Mouse (Mus musculus) adrenal gland (tissue): ENCODE measurements around the gene Lpar1.

ENCODE experiments used
- intact Hi-C: fragments of 180-260 bp; cut with DNase I; formaldehyde crosslinking; loops from one replicate; pipeline ENCODE4 v1.15.1; 2025
- long read RNA-seq, 2 experiments: library from polyadenylated mRNA; unstranded; transcript quantifications; one replicate each; pipeline ENCODE4 v2.0.0; 2020; ENCODE audit warnings: borderline replicate concordance in 1 of 2; ENCODE audit not compliant: insufficient replicate concordance in 1 of 2

The Lpar1 gene
- long read RNA-seq, experiment 1, transcript Lpar1-201 (4 exons, 3,512 nt) = major isoform, 5 of 7 reads
- long read RNA-seq, experiment 1, partial matches to known transcripts = 1 of 7 reads
- long read RNA-seq, experiment 1, other reads (novel, unspliced or antisense) = 1 of 7 reads
- long read RNA-seq, experiment 2, partial matches to known transcripts = 0 of 9 reads
- long read RNA-seq, experiment 2, other reads (novel, unspliced or antisense) = 4 of 9 reads

- intact Hi-C loops = loop anchor here (2.0 to 10.0 kb wide), 4 partner anchors 91 to 289 kb away; no protein-coding TSS in a partner anchor
Observed at GRCm38 (mm10) chr4:58553631-58554358, at the start of gene Lpar1. Lpar1 (minus strand) TSS chr4:58553898.

GRCm38 (mm10) chr4:58585942-58586341 is 32.2 kb upstream of the Lpar1 start:
- intact Hi-C loops = no loop called here

GRCm38 (mm10) chr4:58581191-58581590 is 27.5 kb upstream of the Lpar1 start:
- intact Hi-C loops = no loop called here

- intact Hi-C loops = no loop called here
Observed at GRCm38 (mm10) chr4:58580516-58580915, 26.8 kb upstream of the Lpar1 start.

GRCm38 (mm10) chr4:58580098-58580497 is 26.4 kb upstream of the Lpar1 start:
- intact Hi-C loops = no loop called here

- intact Hi-C loops = no loop called here
Observed at GRCm38 (mm10) chr4:58578488-58578887, 24.8 kb upstream of the Lpar1 start.

GRCm38 (mm10) chr4:58577382-58578048 is 23.8 kb upstream of the Lpar1 start:
- intact Hi-C loops = no loop called here

- intact Hi-C loops = no loop called here
Observed at GRCm38 (mm10) chr4:58575831-58576230, 22.1 kb upstream of the Lpar1 start.

- intact Hi-C loops = no loop called here
Observed at GRCm38 (mm10) chr4:58574024-58574423, 20.3 kb upstream of the Lpar1 start.

GRCm38 (mm10) chr4:58572446-58572845 is 18.7 kb upstream of the Lpar1 start:
- intact Hi-C loops = no loop called here

- intact Hi-C loops = no loop called here
Observed at GRCm38 (mm10) chr4:58571661-58572060, 18.0 kb upstream of the Lpar1 start.

- intact Hi-C loops = no loop called here
Observed at GRCm38 (mm10) chr4:58571232-58571631, 17.5 kb upstream of the Lpar1 start.

GRCm38 (mm10) chr4:58568486-58568885 is 14.8 kb upstream of the Lpar1 start:
- intact Hi-C loops = no loop called here

- intact Hi-C loops = no loop called here
Observed at GRCm38 (mm10) chr4:58562776-58563175, 9.1 kb upstream of the Lpar1 start.

- intact Hi-C loops = loop anchor here (10.0 kb wide), 2 partner anchors 88 to 292 kb away; no protein-coding TSS in a partner anchor
Observed at GRCm38 (mm10) chr4:58557001-58557400, 3.3 kb upstream of the Lpar1 start.

GRCm38 (mm10) chr4:58554359-58554838 is 701 bp upstream of the Lpar1 start:
- intact Hi-C loops = loop anchor here (5.0 to 10.0 kb wide), 3 partner anchors 90 to 290 kb away; no protein-coding TSS in a partner anchor

- intact Hi-C loops = loop anchor here (2.0 to 10.0 kb wide), 4 partner anchors 92 to 288 kb away; no protein-coding TSS in a partner anchor
Observed at GRCm38 (mm10) chr4:58552731-58553630, 717 bp downstream of the Lpar1 start.

GRCm38 (mm10) chr4:58552229-58552628 is 1.5 kb downstream of the Lpar1 start:
- intact Hi-C loops = loop anchor here (2.0 to 10.0 kb wide), 4 partner anchors 93 to 287 kb away; no protein-coding TSS in a partner anchor

GRCm38 (mm10) chr4:58551820-58552219 is 1.9 kb downstream of the Lpar1 start:
- intact Hi-C loops = loop anchor here (2.0 to 10.0 kb wide), 4 partner anchors 93 to 287 kb away; no protein-coding TSS in a partner anchor

GRCm38 (mm10) chr4:58547725-58548124 is 6.0 kb downstream of the Lpar1 start:
- intact Hi-C loops = no loop called here

GRCm38 (mm10) chr4:58547273-58547565 is 6.5 kb downstream of the Lpar1 start:
- intact Hi-C loops = no loop called here
